Mouse (Mus musculus): ENCODE measurements at regions not wholly inside any gene's neighbourhood (a gene's known extent, or its start where the extent isn't known, plus 50 kb on each side); places are given as distances from the start of the nearest gene placed in this dataset.

DNA sequence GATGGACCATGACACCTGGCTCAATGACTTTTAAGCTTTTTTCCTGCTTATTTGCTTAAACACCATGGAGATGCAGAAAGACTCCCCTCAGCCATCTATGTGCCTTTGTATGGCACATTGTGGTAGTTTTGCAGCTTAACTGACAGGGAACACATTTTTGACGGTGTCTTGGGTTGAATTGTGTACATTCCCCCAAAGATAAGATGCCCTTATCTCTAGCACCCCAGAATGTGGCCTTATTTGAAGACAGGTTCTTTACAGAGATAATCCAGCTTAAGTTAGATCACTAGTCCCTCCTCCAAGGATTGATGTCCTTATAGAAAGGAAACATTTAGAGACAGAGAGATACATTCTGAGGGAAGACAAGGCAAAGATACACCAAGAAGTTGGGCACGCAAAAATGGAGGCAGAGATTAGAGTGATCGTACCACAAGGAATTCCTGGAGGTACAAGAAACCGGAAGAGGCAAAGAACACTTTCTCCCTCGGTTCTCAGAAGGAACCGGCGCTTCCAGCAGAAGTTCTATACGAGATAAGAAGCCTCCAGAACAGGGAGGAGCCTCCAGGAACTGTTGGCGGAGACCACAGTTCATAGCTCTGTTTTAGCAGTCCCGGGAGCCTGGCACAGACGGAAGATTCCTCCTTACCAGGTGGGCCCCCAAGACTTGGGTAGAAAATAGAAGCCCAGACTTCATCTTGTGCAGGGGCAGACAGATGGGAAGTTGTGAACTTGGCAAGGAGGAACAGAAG lies 58.8 kb upstream of the Acsl1 start:
- TF ChIP-seq CTCF (IDR thresholded peaks at IDR 0.05; ENCODE audit: low read depth, low read length) = no peak
- TF ChIP-seq GATA1 (IDR thresholded peaks at IDR 0.05; ENCODE audit: borderline replicate concordance, low read length) = no peak
- TF ChIP-seq GATA2 (IDR thresholded peaks at IDR 0.05; ENCODE audit: borderline replicate concordance, low read depth, low read length) = no peak
